Mouse (Mus musculus): ENCODE measurements at regions not wholly inside any gene's neighbourhood (a gene's known extent, or its start where the extent isn't known, plus 50 kb on each side); places are given as distances from the start of the nearest gene placed in this dataset.

DNA sequence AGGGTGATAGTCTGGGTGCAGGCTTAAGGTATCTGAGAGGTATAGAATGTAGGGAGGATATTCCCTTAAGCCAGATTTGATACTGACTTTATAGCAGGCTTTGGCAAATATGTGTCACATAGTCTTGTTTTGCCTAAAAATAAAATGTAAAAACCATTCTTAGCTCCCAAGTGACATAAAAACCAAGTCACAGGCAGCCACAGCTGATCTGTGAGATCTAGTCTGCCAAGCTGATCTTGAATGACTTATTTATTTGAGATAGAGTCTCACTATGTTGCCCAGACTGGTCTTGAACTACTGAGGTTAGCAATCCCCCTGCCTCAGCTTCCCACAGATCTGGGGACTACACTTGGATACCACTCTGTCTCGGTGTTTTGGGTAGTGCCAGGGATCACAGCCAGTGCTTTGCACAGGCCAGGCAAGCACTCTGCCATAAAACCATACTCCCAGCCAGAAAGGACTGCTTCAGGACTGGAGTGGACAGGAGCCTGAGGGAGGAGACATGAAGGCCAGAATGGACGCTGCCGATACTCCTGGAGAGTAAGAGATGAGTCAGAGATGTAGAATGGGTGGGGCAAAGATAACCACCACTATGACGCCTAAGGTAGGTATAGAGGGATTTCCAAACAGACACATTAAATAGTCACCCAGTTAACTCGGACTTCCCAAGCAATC is 51.0 kb upstream of the Rnf24 start:
- Histone ChIP-seq H3K27ac (ENCODE audit: low read depth) (no peak overlapping the region), H3K27me3 (ENCODE audit: control insufficient read depth, insufficient read depth, low read length) (no peaks in the 10 kb centered on the region), H3K9me3 (replicated peaks; ENCODE audit: control insufficient read depth, low read length) (no peaks in the 10 kb centered on the region), H3K4me2 (ENCODE audit: low read depth, low read length) (no peak overlapping the region), H3K9ac (replicated peaks; ENCODE audit: low read depth, low read length) (no peak overlapping the region), H3K4me3 (ENCODE audit: low read depth, low read length) (no peak overlapping the region), H3K4me1 (ENCODE audit: control insufficient read depth, insufficient read depth) (peaks cover 3% of the 10 kb centered on the region), H3K36me3 (replicated peaks; ENCODE audit: control insufficient read depth, insufficient read depth, low read length) (no peaks in the 10 kb centered on the region)
- ATAC-seq (ENCODE audit: insufficient read depth, low read depth), result no peak
- DNase-seq (ENCODE audit: low spot score), result no peak
- WGBS, result 46% methylated on average over 5 of the region's 5 CpGs
- TF ChIP-seq EP300 (IDR thresholded peaks at IDR 0.05; ENCODE audit: low read depth), result no peak
- no peak for TF ChIP-seq CTCF (IDR thresholded peaks at IDR 0.05; ENCODE audit: low read depth)

All from heart, postnatal 0 days (tissue).